Mouse (Mus musculus) bone marrow macrophage, adult 2 months (primary cell): ENCODE measurements around the gene Stim1.

Experiments used
- CTCF ChIP-seq: IDR thresholded peaks from 2 replicates; pipeline ENCODE4 v1.5.1; 2012; ENCODE audit warnings: low read depth, mild to moderate bottlenecking, low read length, moderate library complexity
- POLR2A ChIP-seq: IDR thresholded peaks from 2 replicates; pipeline ENCODE4 v1.6.1; 2012; ENCODE audit warnings: mild to moderate bottlenecking, low read depth, low read length, borderline replicate concordance

- TF ChIP-seq CTCF: no peak
- no peak for TF ChIP-seq POLR2A
Observed at GRCm38 (mm10) chr7:102337898-102338297, 70.3 kb downstream of the Stim1 start.
